Comparison of ENCODE assay signal across 21 mouse cellular contexts in genomic region chr15:7865305-7865704, GRCm38 (mm10). TPM values are rescaled to one million over a fixed set of nuclear protein-coding genes. Genes with fewer than 3 reads are reported as not detected.
DNase-seq lines count a peak whose midpoint lies in the region; ATAC-seq and TF ChIP-seq lines count a peak whose summit lies in the region.
"Had no signal": no experiment of that assay in that cellular context is flagged by ENCODE, and none has a peak within 500 bp of the region (broad histone marks: within the 10 kb centered on the region; RNA-seq: fewer than 3 reads in every experiment).

No protein-coding gene starts in this region.

- no peak for TF ChIP-seq CTCF in C2C12 (IDR thresholded peaks at IDR 0.05; ENCODE audit: control insufficient read depth, insufficient read depth, insufficient read length)

- H3K4me3 ChIP-seq in C2C12 (ENCODE audit: insufficient read depth, poor library complexity, severe bottlenecking) = no peak overlapping the region
- H3K4me3 ChIP-seq in hindbrain, embryonic 14.5 days (replicated peaks; ENCODE audit: low read length) = no peak overlapping the region
- no peak overlapping the region for H3K4me3 ChIP-seq in forebrain, embryonic 12.5 days (replicated peaks)
- H3K4me3 ChIP-seq: embryonic facial prominence, embryonic 10.5 days; embryonic facial prominence, embryonic 12.5 days; forebrain, embryonic 10.5 days; forebrain, embryonic 13.5 days; forebrain, embryonic 15.5 days had no signal

- no peak overlapping the region for H3K27ac ChIP-seq in hindbrain, embryonic 14.5 days
- H3K27ac ChIP-seq in forebrain, embryonic 12.5 days = no peak overlapping the region
- H3K27ac ChIP-seq: embryonic facial prominence, embryonic 10.5 days; embryonic facial prominence, embryonic 12.5 days; forebrain, embryonic 10.5 days; forebrain, embryonic 13.5 days; forebrain, embryonic 15.5 days had no signal

- no peaks in the 10 kb centered on the region for H3K4me1 ChIP-seq in hindbrain, embryonic 14.5 days (replicated peaks; ENCODE audit: control insufficient read depth, insufficient read depth, low read length)
- H3K4me1 ChIP-seq in forebrain, embryonic 12.5 days = peaks cover 6% of the 10 kb centered on the region; the same call in 1 of the 2 replicates
- H3K4me1 ChIP-seq: embryonic facial prominence, embryonic 10.5 days; embryonic facial prominence, embryonic 12.5 days; forebrain, embryonic 13.5 days; forebrain, embryonic 15.5 days had no signal

- no peaks in the 10 kb centered on the region for H3K79me2 ChIP-seq in C2C12 (ENCODE audit: control insufficient read depth, insufficient read depth)

- ATAC-seq in hindbrain, embryonic 14.5 days (ENCODE audit: low FRiP score) = no peak
- ATAC-seq in forebrain, embryonic 12.5 days (ENCODE audit: low FRiP score) = no peak
- ATAC-seq: forebrain, embryonic 13.5 days; forebrain, embryonic 15.5 days; forebrain, postnatal 0 days had no signal

- no peaks in the 10 kb centered on the region for H3K9me3 ChIP-seq in hindbrain, embryonic 14.5 days (ENCODE audit: control insufficient read depth, low read length)
- H3K9me3 ChIP-seq in forebrain, embryonic 12.5 days = no peaks in the 10 kb centered on the region
- H3K9me3 ChIP-seq: embryonic facial prominence, embryonic 10.5 days; embryonic facial prominence, embryonic 12.5 days; forebrain, embryonic 10.5 days; forebrain, embryonic 13.5 days; forebrain, embryonic 15.5 days had no signal

- no peak overlapping the region for H3K4me2 ChIP-seq in hindbrain, embryonic 14.5 days (replicated peaks)
- H3K4me2 ChIP-seq in forebrain, embryonic 12.5 days = no peak overlapping the region
- H3K4me2 ChIP-seq: embryonic facial prominence, embryonic 12.5 days; forebrain, embryonic 13.5 days; forebrain, embryonic 15.5 days had no signal

- no peak overlapping the region for H3K9ac ChIP-seq in hindbrain, embryonic 14.5 days
- H3K9ac ChIP-seq in forebrain, embryonic 12.5 days = no peak overlapping the region
- H3K9ac ChIP-seq: embryonic facial prominence, embryonic 12.5 days; forebrain, embryonic 13.5 days; forebrain, embryonic 15.5 days; forebrain, postnatal 0 days had no signal

- H3ac ChIP-seq in C2C12 (ENCODE audit: control insufficient read depth, insufficient read length, low read depth) = no peak overlapping the region

- no peaks in the 10 kb centered on the region for H3K27me3 ChIP-seq in C2C12 (ENCODE audit: control insufficient read depth, insufficient read depth, insufficient read length)
- no peaks in the 10 kb centered on the region for H3K27me3 ChIP-seq in hindbrain, embryonic 14.5 days (ENCODE audit: control insufficient read depth, insufficient read depth, low read length)
- H3K27me3 ChIP-seq in forebrain, embryonic 12.5 days = no peaks in the 10 kb centered on the region
- H3K27me3 ChIP-seq: embryonic facial prominence, embryonic 12.5 days; forebrain, embryonic 13.5 days; forebrain, embryonic 15.5 days had no signal

- H3K36me3 ChIP-seq in C2C12 (ENCODE audit: control insufficient read depth, insufficient read depth) = no peaks in the 10 kb centered on the region
- no peaks in the 10 kb centered on the region for H3K36me3 ChIP-seq in hindbrain, embryonic 14.5 days (replicated peaks; ENCODE audit: control insufficient read depth, insufficient read depth)
- no peaks in the 10 kb centered on the region for H3K36me3 ChIP-seq in forebrain, embryonic 12.5 days (replicated peaks)
- H3K36me3 ChIP-seq: embryonic facial prominence, embryonic 10.5 days; embryonic facial prominence, embryonic 12.5 days; forebrain, embryonic 10.5 days; forebrain, embryonic 15.5 days had no signal

- no peaks in the 10 kb centered on the region for H3K79me3 ChIP-seq in C2C12 (ENCODE audit: low read depth)

- WGBS in hindbrain, embryonic 14.5 days = 98% methylated on average over 3 of the region's 3 CpGs
- 90% methylated on average over 3 of the region's 3 CpGs for WGBS in forebrain, embryonic 12.5 days

- peak; percentile 10 for DNase-seq in 416B (ENCODE audit: low read depth)
- DNase-seq in gonadal fat pad, adult 2 months (ENCODE audit: low read depth) = peak; percentile 55
- DNase-seq in ovary, postnatal 14 days (ENCODE audit: low spot score) = no peak
- DNase-seq in hindbrain, embryonic 14.5 days (ENCODE audit: low spot score) = no peak
- DNase-seq: adrenal gland, adult 2 months; adrenal gland, postnatal 14 days; adrenal gland, postnatal 36 days; B cell, adult 2 months; cerebellum, adult 11-12 months; cerebellum, adult 2 months; cerebellum, adult 9-10 months; cerebellum, postnatal 10 days; cerebellum, postnatal 25 days; forebrain, postnatal 0 days had no signal

TF ChIP-seq in C2C12, 6 proteins besides CTCF, POLR2A, EP300 and RAD21:
- TF ChIP-seq USF1 (IDR thresholded peaks at IDR 0.05; ENCODE audit: low read depth) (no peak), CEBPB (IDR thresholded peaks at IDR 0.05; ENCODE audit: low read depth) (peak; percentile 89)

RNA-seq across cellular contexts. Expression of gene Gdnf, which starts 54.7 kb away (rescaled TPM):
- 4.2 TPM for polyA plus RNA-seq in C2C12 (2012; fragmentation: generic; extraction: Trizol)
- 0.72 and 0.73 TPM in 2 replicates for polyA plus RNA-seq in gonadal fat pad, adult 2 months (2012; rRNA removed)
- polyA plus RNA-seq in hindbrain, embryonic 14.5 days (2014; fragmentation: Nextera tagmentation; extraction: Ambion mirVana) = 0.19 and 0.39 TPM in 2 replicates
- 0.14 and 0.28 TPM in 2 replicates for polyA plus RNA-seq in forebrain, embryonic 12.5 days (2016; fragmentation: Nextera tagmentation; extraction: Ambion mirVana)
- polyA plus RNA-seq: forebrain, embryonic 13.5 days had no signal

Comparison
In these comparisons a context has a peak if more than half of its experiments do, and no peak if none do; other contexts are left out.
1. DNase-seq: peak in 416B (single experiment) and gonadal fat pad, adult 2 months (single experiment); none in ovary, postnatal 14 days (single experiment) and hindbrain, embryonic 14.5 days (single experiment).